Mouse (Mus musculus) stomach, postnatal 0 days (tissue): ENCODE measurements around the gene Gm45261. TPM values are rescaled to one million over a fixed set of nuclear protein-coding genes. Genes with fewer than 3 reads are reported as not detected.

Experiments used
- ATAC-seq: fragments of 200-750 bp; cut with Nextera tagmentation; 2 replicates; pipeline ENCODE4 v1.8.0; 2017; ENCODE audit not compliant: low FRiP score, low TSS enrichment
- DNase-seq: peaks from one replicate; pipeline ENCODE4 v3.0.0-alpha.2; 2016; ENCODE audit warnings: low spot score
- H3K27ac ChIP-seq: fragments of 300-500 bp; sonication (generic); replicated peaks from 2 replicates; pipeline ENCODE4 v1.5.1; 2014; ENCODE audit warnings: mild to moderate bottlenecking, control low read depth
- H3K27me3 ChIP-seq: fragments of 300-500 bp; sonication (generic); 2 replicates; pipeline ENCODE4 v1.6.1; 2014; ENCODE audit warnings: low read length; ENCODE audit not compliant: control insufficient read depth, insufficient read depth
- H3K36me3 ChIP-seq: fragments of 300-500 bp; sonication (generic); 2 replicates; pipeline ENCODE4 v1.6.1; 2014; ENCODE audit warnings: low read length, mixed read lengths; ENCODE audit not compliant: control insufficient read depth, insufficient read depth
- H3K4me1 ChIP-seq: fragments of 300-500 bp; sonication (generic); replicated peaks from 2 replicates; pipeline ENCODE4 v1.6.1; 2014; ENCODE audit warnings: antibody characterized with exemption; ENCODE audit not compliant: control insufficient read depth, insufficient read depth
- H3K4me2 ChIP-seq: fragments of 300-500 bp; sonication (generic); replicated peaks from 2 replicates; pipeline ENCODE4 v1.6.1; 2014; ENCODE audit warnings: low read depth, mild to moderate bottlenecking, control low read depth, moderate library complexity
- H3K4me3 ChIP-seq: fragments of 300-500 bp; sonication (generic); 2 replicates; pipeline ENCODE4 v1.5.1; 2014; ENCODE audit warnings: low read depth, low read length, control low read depth
- H3K9ac ChIP-seq: fragments of 300-500 bp; sonication (generic); 2 replicates; pipeline ENCODE4 v1.6.1; 2014; ENCODE audit warnings: mild to moderate bottlenecking, low read length, control low read depth, mixed read lengths
- H3K9me3 ChIP-seq: fragments of 300-500 bp; sonication (generic); 2 replicates; pipeline ENCODE4 v1.6.1; 2016; ENCODE audit warnings: low read length; ENCODE audit not compliant: control insufficient read depth
- CTCF ChIP-seq: IDR thresholded peaks from 2 replicates; pipeline ENCODE4 v1.5.1; 2016; ENCODE audit warnings: antibody characterized with exemption, low read depth, mild to moderate bottlenecking, moderate library complexity
- EP300 ChIP-seq: optimal IDR thresholded peaks from 2 replicates; pipeline ENCODE3; 2016; ENCODE audit warnings: antibody characterized with exemption
- WGBS: fragments of 180-500 bp; shearing (Covaris S2); extraction: QIAGEN DNeasy Blood & Tissue Kit; methylation state at CpG from one replicate; pipeline ENCODE4 v1.1.7; 2014; 5-methylcytosine and 5-hydroxymethylcytosine counted together
- polyA plus RNA-seq: library from polyadenylated mRNA; unstranded; fragments of >200 nt; fragmentation: Nextera tagmentation; extraction: Ambion mirVana; gene quantifications from 2 replicates; pipeline ENCODE4 v1.2.1, GENCODE M21; 2015

The Gm45261 gene
- polyA plus RNA-seq, 1 experiment from 2014 or later, result not detected

DNA sequence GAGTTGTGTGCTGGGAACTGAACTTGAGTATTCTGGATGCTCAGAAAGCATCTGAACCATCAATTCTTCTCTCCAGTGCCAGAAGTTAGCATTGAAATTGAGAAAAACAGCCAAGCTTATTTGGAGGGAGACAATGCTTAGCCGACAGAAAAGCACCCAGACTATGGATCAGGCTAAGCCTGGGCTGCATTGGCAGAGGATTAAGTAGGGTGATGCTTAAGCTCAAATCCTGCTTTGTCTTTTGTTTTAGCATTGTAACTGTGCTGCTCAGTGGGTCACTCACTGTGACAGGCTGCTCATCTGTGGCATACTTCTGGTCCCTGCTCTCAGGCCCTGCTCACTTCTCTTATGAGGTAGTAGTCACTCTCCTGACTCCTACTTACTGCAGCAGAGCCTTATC lies 36.6 kb downstream of the Gm45261 start:
- Histone ChIP-seq H3K4me3 (no peak overlapping the region), H3K4me1 (no peaks in the 10 kb centered on the region), H3K27me3 (no peaks in the 10 kb centered on the region), H3K9ac (no peak overlapping the region), H3K27ac (no peak overlapping the region), H3K9me3 (no peaks in the 10 kb centered on the region), H3K36me3 (no peaks in the 10 kb centered on the region), H3K4me2 (no peak overlapping the region)
- TF ChIP-seq CTCF (no peak), EP300 (no peak)
- ATAC-seq (no peak), DNase-seq (no peak)
- WGBS, result 56% methylated on average over 1 of the region's 1 CpGs

DNA sequence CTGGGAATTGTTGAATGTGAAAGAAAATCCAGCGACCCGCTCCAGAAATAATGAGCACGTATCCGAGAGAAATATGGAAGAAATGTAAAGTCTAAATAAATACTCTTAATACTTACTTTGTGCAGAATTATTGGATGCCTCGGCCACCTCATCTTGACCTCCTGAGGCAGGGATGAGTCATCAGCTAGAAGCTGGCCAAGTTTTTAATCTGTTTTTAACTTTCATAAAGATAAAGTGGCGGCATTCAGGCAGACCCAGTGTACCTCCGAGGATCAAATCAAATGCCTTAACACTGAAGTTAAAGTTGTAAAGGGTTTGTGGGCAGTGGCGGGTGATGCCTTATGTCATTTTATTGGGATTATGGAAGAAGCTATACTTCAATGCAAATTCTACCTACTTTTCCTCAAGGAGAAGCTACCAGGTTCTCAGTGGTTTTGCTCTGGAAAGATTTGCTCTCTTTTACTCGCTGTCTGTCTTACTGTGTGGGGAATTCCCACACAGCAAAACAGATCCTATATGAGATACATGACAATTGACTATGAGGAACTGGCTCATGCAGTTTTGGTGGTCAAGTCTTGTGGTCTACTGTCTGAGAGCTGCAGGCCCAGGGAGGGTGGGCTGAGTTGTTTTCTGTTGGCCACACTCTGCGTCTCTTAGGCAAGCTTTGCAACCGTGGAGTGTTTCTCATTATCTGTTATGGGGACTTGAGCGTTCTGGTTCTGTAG lies 42.8 kb downstream of the Gm45261 start:
- Histone ChIP-seq H3K36me3 (no peaks in the 10 kb centered on the region), H3K27me3 (no peaks in the 10 kb centered on the region), H3K9me3 (no peaks in the 10 kb centered on the region), H3K4me2 (no peak overlapping the region), H3K9ac (no peak overlapping the region), H3K27ac (no peak overlapping the region), H3K4me3 (no peak overlapping the region), H3K4me1 (no peaks in the 10 kb centered on the region)
- DNase-seq, result no peak
- TF ChIP-seq EP300 (no peak), CTCF (no peak)
- 51% methylated on average over 12 of the region's 12 CpGs for WGBS
- ATAC-seq, result no peak

DNA sequence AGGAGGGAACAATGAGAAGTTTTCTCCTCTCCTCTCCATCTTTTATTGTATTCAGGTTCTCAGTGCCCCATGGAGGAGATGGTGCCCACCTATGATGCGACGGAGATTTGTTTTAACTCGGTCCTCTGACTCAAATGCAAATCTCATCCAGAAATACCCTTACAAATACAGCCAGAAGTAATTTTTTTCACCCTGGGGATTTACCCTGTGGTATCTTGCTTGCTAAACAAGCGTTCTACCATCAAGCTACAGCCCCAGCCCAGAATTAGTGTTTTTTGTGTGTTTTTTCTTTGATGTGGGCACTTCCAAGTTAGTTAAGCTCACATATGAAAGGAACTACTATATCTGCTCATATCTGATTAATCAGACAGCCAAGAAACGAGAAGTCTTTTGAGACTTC lies 44.9 kb downstream of the Gm45261 start:
- Histone ChIP-seq H3K4me1 (no peaks in the 10 kb centered on the region), H3K27me3 (no peaks in the 10 kb centered on the region), H3K4me2 (no peak overlapping the region), H3K27ac (no peak overlapping the region), H3K9ac (no peak overlapping the region), H3K9me3 (no peaks in the 10 kb centered on the region), H3K36me3 (no peaks in the 10 kb centered on the region), H3K4me3 (no peak overlapping the region)
- ATAC-seq, result no peak
- TF ChIP-seq EP300 (no peak), CTCF (no peak)
- DNase-seq, result no peak
- WGBS, result 69% methylated on average over 5 of the region's 5 CpGs

DNA sequence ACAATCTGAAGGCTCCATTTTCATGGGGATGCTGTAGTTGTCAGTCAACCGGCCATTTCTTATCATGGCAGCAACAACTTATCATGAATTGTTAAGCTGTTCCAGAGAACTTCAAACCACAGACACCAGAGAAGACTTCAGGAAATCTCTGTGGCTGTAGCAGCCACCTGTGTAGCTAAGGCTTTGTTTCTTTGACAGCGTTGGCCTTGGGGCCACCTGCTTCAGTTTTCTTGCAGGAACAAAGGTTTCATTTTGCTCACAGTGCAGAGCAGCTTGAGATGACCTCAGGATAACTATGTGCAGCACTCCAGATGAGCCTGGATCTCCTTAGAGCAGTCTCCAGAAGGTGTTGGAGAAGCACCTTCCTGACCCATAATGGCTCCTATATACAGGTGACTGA lies 48.7 kb downstream of the Gm45261 start:
- no peak overlapping the region for H3K4me3 ChIP-seq
- TF ChIP-seq CTCF (no peak), EP300 (no peak)
- H3K4me1 ChIP-seq, result no peaks in the 10 kb centered on the region

DNA sequence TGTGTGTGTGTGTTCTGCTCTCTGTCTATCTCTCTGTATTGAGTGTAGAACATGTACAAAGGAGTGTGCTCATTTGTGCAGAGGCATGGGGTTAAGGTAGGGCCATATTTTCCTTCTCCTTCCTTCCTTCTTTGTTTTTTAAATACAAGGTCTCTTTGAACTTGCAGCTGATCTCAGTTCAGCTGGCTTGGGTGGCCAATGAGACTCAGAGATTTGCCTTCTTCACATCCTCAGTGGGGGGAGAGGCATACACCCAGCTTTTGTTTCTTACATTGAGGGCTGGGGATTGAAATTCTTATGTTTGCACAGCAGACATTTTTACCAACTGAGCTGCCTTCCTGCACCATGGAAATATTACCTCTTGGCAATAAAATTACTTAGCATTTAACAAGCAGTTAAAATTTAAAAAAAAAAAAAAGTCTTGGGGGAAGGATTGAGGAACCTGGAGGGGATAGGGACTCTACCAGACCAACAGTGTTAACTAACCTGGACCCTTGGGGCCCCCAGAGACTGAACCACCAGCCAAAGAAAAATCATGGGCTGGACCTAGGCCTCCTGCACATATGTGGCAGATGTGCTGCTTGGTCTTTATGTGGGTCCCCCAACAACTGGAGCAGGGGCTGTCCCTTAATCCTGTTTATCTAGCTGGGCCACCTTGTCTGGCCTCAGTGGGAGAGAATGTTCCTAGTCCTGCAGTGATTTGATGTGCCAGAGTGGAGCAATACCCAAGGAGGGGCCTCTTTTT lies 50.8 kb downstream of the Gm45261 start:
- no peak for DNase-seq
- no peak for ATAC-seq
- Histone ChIP-seq H3K9ac (no peak overlapping the region), H3K27me3 (no peaks in the 10 kb centered on the region), H3K4me1 (no peaks in the 10 kb centered on the region), H3K9me3 (no peaks in the 10 kb centered on the region), H3K27ac (no peak overlapping the region), H3K4me2 (no peak overlapping the region), H3K4me3 (no peak overlapping the region), H3K36me3 (no peaks in the 10 kb centered on the region)
- TF ChIP-seq CTCF (no peak), EP300 (no peak)

More for the DNA sequence above, 48.7 kb downstream of the Gm45261 start:
- Histone ChIP-seq H3K27me3 (no peaks in the 10 kb centered on the region), H3K9ac (no peak overlapping the region), H3K4me2 (no peak overlapping the region), H3K9me3 (no peaks in the 10 kb centered on the region), H3K36me3 (no peaks in the 10 kb centered on the region), H3K27ac (no peak overlapping the region)
- no peak for ATAC-seq
- DNase-seq, result no peak
- WGBS, result 70% methylated on average over 2 of the region's 2 CpGs

DNA sequence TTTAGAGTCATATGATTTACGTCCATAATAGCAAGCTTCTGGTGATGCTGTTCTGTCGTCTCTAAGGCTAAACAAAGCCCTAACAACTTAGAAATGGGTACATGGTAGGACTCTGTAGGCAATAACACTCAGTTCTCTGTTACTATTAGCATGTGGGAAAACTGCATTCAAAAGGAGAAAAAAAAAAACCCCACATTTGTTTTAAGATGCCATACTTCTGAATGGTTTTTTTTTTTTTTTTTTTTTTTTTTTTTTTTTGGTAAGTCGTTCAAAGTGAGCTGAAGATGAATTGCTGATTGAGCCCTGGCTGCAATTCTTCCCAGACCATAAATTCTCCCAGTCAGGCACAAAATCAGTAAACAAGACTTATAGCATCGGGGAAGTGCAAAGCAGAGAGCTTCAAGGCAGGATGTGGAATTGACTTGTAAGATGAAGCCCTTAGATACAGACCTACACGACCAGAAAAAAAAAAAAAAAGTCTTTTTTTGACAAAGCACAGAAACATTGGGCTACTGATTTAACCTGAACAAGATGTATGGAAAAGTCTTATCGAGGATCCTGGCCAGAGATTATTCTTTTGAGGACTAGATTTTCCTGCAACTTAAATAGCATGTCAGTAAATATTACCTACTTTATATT lies 51.7 kb downstream of the Gm45261 start:
- H3K4me2 ChIP-seq, result no peak overlapping the region
- DNase-seq (no peak), ATAC-seq (no peak)
- H3K9ac ChIP-seq, result no peak overlapping the region
- H3K27me3 ChIP-seq, result no peaks in the 10 kb centered on the region
- H3K9me3 ChIP-seq, result no peaks in the 10 kb centered on the region
- no peak overlapping the region for H3K4me3 ChIP-seq
- TF ChIP-seq EP300, result no peak
- TF ChIP-seq CTCF, result no peak
- H3K27ac ChIP-seq, result no peak overlapping the region
- H3K4me1 ChIP-seq, result no peaks in the 10 kb centered on the region
- 27% methylated on average over 6 of the region's 6 CpGs for WGBS
- H3K36me3 ChIP-seq, result no peaks in the 10 kb centered on the region
